Mouse (Mus musculus) thymus, postnatal 25 days (tissue): ENCODE measurements around the gene Styx.
"Not testable (repeated sequence)": the region's sequence is repeated elsewhere in the genome, so short reads cannot be mapped to it uniquely, and the experiment has no call there.

Experiments
- DNase-seq: peaks from one replicate; pipeline ENCODE4 v3.0.0; 2022

Styx gene

GRCm38 (mm10) chr14:45364211-45365195 lies 13.6 kb downstream of the Styx start:
- DNase-seq = no peak

DNA sequence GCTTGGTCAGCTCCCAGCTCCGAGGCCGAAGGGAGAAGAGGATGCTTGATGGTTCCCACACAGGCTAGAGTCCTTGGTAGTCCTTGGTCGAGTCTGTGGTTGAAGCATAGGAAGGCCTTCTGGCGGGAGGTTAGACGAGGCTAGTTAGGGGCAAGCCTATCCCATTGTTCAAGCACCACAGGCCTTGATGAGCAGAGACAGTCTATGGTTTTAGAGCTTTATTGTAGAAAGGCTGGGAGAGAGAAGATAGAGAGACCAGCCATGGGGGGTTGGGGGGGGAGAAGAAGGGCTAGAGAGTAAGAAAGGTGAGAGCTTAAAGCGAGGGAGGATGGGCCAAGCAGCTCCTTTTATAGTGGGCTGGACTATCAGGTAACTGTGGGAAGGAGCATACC lies 14.3 kb downstream of the Styx start:
- no peak for DNase-seq

- no peak for DNase-seq
Measured at GRCm38 (mm10) chr14:45378771-45379170, 27.9 kb downstream of the Styx start.

DNA sequence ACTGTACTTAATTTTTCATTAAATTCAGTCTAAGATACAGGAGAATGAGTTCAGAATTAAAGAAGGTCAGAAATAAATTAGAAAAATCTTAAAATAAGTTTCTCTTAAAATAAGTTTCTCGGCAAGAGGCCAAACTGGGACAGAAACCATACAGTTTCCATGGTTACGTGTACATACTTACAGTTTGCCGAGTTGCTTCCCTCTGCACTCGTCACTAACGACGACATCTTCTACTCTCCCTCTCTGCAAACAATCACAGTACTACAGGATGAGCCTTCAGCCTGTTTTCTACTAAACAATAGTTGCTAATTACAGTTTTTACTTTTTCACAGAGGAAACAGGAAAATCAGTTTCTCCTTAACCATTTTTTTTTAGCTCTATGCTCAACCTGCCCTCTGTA lies 29.9 kb downstream of the Styx start:
- no peak for DNase-seq

DNA sequence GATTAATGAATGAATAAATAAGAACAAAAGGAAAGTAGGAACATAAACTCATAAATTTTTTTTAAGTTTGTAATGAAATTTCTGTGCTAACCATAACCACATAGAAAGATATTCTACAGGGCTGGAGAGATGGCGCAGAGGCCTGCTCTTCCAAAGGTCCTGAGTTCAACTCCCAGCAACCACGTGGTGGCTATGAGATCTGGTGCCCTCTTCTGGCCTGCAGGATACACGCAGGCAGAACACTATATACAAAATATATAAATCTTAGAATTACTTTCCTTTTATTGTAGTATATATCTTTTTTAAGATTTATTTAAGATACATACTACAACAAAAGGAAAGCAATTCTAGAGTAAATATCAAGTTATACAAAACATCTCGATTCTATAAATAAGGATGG lies 32.0 kb downstream of the Styx start:
- DNase-seq = no peak

- no peak for DNase-seq
Measured at GRCm38 (mm10) chr14:45385596-45385995, 34.7 kb downstream of the Styx start.

GRCm38 (mm10) chr14:45387480-45387879 lies 36.6 kb downstream of the Styx start:
- DNase-seq = no peak

GRCm38 (mm10) chr14:45388345-45389181 lies 37.7 kb downstream of the Styx start:
- peak; percentile 82 for DNase-seq

DNA sequence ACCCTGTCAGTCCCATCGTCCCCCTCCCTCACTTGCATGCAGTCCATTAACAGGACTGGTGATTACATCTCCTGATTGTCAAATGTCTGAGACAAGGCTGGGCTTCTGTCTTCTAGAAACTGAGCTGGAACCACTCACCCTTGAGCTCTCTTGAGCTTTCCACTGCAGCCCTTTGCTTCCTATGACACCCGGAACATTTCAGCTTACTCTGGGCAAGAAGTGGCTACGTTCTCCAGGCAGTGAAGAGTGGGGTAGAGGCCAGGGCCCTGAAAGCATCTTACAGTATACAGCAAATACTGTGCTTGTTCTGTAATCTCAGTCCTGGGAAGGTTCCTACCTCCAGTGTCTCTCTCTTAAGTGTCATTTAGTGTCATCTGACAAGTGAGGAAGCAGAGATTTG lies 38.3 kb downstream of the Styx start:
- DNase-seq = no peak

GRCm38 (mm10) chr14:45399836-45400235 lies 48.9 kb downstream of the Styx start:
- no peak for DNase-seq

- DNase-seq = no peak
Measured at GRCm38 (mm10) chr14:45403651-45404050, 52.8 kb downstream of the Styx start.

DNA sequence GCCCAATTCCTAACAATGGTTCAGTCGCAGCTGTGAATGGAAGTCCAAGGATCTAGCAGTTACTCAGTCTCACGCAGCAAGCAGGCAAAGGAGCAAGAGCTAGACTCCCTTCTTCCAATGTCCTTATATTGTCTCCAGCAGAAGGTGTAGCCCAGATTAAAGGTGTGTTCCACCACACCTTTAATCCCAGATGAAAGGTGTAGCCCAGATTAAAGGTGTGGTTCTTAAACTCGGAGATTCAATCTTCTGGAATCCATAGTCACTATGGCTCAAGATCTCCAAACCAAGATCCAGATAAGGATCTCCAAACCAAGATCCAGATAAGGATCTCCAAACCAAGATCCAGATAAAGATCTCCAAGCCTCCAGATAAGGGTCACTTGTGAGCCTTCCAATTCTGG lies 53.9 kb downstream of the Styx start, which contains the start of gene Gnpnat1:
TSS of gene Gnpnat1 (minus strand) at position 101 of the 400 bp plus-strand sequence.
- not testable (repeated sequence) for DNase-seq

GRCm38 (mm10) chr14:45416265-45416664 lies 65.4 kb downstream of the Styx start:
- no peak for DNase-seq

DNA sequence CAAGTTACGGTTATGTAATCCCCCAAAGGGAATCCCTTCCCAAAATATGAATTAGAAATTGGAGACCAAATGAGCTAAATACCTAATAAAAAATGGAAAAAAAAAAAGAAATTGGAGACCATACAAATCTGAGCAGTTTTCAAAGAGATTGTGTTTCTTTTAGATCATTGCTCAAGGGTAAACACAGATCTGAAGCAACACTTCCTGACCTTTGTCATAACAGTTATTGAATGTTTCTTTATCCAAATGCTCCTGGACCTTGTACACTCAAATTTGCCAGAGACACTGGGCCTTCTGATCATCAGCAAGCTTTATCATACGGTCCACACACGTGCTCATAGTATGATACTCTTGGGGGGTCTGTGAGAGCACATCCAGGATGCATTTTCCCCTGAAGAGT lies 67.7 kb downstream of the Styx start:
- no peak for DNase-seq

GRCm38 (mm10) chr14:45419323-45419722 lies 68.4 kb downstream of the Styx start:
- DNase-seq = no peak

DNA sequence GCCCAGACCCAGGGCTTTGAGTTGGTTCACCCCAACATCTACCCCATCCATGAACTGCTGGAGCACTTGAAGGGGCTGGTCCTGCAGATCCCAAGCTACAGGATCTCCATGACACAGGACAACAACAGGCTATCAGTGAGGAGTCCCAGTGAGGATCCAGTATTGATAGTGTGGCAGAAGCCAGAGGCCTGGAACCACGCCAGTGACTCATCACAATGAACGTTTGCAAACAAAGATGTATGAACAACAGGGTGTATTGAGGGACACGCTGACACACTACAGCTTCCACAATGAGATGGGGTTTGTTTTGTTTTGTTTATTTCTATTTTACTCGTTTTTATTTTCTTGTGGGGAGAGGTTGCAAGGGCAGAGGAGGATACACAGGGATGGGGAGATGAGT lies 71.5 kb downstream of the Styx start:
- DNase-seq = no peak

GRCm38 (mm10) chr14:45423220-45423619 lies 72.3 kb downstream of the Styx start:
- no peak for DNase-seq

DNA sequence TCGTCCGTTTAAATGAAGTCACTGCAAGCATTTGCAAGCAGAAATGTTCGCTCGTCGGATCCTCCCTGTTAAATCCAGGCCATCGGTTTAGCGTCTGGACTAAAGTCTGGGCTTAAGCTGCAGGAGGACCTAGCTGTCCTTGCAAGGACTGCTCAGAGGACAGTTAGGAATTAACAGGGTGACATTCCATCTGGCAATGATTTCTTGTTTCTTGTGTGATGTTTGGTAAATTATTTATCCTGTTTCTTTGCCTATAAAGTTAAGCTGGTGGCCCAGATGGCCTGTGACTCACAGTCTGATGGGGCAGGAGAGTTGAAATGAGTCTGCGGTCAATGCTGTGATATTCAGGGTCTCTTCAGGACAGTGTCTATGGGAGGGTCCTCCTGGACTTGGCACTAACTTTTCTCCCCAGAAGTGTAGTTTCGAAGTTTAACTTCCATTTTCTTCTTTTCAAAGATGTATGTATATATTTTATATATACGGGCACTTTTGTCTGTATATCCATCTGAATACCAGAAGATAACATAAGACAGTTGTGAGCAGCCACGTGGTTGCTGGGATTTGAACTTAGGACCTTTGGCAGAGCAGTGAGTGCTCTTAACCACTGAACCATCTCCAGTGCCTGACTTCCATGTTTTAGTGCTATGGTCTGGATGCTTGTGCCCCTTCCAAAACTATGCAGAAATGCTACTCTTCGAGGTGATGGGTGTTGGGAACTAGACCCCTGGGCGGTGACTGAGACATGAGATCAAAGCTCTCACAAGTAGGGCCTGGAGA lies 79.4 kb downstream of the Styx start:
- DNase-seq = no peak

GRCm38 (mm10) chr14:45432003-45432402 lies 81.1 kb downstream of the Styx start:
- peak; percentile 17 for DNase-seq

- DNase-seq = no peak
Measured at GRCm38 (mm10) chr14:45434220-45434619, 83.3 kb downstream of the Styx start.

GRCm38 (mm10) chr14:45438250-45438930 lies 87.5 kb downstream of the Styx start:
- DNase-seq = no peak

DNA sequence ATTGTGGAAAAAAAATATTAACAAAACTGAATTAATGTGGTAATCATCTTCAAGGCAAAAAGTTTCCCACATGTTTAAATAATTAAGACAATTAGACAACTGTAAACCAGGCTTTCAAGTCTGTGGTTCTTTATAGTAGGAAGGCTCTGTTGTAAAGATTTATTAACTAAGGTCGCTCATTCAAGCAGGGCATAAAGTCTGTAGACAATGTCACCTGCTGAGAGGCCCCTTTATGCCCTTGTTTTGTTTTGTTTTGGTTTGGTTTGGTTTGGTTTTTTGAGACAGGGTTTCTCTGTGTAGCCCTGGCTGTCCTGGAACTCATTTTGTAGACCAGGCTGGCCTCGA lies 88.0 kb downstream of the Styx start:
- DNase-seq = no peak
